Mouse (Mus musculus) neutrophil, adult 65 days (primary cell): ENCODE measurements around the gene Serpinb6d. TPM values are rescaled to one million over a fixed set of nuclear protein-coding genes. Genes with fewer than 3 reads are reported as not detected.

ENCODE experiments used
- total RNA-seq: library from RNA; stranded (reverse); gene quantifications from 2 replicates; pipeline ENCODE4 v1.2.4, GENCODE M21; 2023

The Serpinb6d gene
- total RNA-seq: not detected in 2 replicates

DNA sequence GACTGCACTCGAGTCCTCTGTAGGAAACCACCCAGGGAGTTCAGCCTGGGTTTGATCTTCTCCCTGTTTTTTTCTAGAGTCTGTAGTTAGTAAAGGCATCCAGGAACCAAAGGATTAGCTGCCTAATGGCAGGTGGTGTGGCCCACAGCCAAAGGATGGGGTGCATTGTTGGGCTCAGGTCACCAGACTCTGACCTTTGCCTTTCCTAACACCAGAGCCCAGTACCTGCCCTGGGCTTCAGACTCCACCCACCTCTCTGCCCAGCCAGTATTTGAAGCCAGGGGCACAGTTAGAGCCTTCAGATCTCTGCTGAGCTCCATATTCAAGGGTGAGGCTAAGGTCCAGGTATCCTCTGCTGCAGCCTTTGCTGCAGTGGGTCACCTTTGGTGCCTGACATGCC lies at the start of gene Serpinb6d:
TSS of gene Serpinb6d (plus strand) at position 301 of the 400 bp plus-strand sequence.

Other genes starting within 250 kb of the Serpinb6d start
- gene Serpinb9g, start 176.6 kb upstream of the Serpinb6d start, total RNA-seq: not detected in 2 replicates
- gene Serpinb6e, start 182.0 kb downstream of the Serpinb6d start, total RNA-seq: not detected in 2 replicates
- gene Serpinb6c, start 244.3 kb downstream of the Serpinb6d start, total RNA-seq: not detected in 2 replicates